Mouse (Mus musculus): ENCODE results near the gene Camkk2.

Gene Camkk2

GRCm38 (mm10) chr5:122783726-122784406 is 4.7 kb upstream of the Camkk2 start:
- in situ Hi-C loops (cut with MboI; ENCODE audit: low sequenced_read_pairs): no loop called here

GRCm38 (mm10) chr5:122782066-122782465 is 2.9 kb upstream of the Camkk2 start:
- in situ Hi-C loops (cut with MboI; ENCODE audit: low sequenced_read_pairs): no loop called here

- in situ Hi-C loops (cut with MboI; ENCODE audit: low sequenced_read_pairs): no loop called here
These were observed 1.7 kb upstream of the Camkk2 start for GRCm38 (mm10) chr5:122780791-122781432.

- in situ Hi-C loops (cut with MboI; ENCODE audit: low sequenced_read_pairs): no loop called here
These were observed 680 bp downstream of the Camkk2 start for GRCm38 (mm10) chr5:122778231-122779226.

GRCm38 (mm10) chr5:122777322-122777721 is 1.9 kb downstream of the Camkk2 start:
- in situ Hi-C loops (cut with MboI; ENCODE audit: low sequenced_read_pairs): no loop called here

DNA sequence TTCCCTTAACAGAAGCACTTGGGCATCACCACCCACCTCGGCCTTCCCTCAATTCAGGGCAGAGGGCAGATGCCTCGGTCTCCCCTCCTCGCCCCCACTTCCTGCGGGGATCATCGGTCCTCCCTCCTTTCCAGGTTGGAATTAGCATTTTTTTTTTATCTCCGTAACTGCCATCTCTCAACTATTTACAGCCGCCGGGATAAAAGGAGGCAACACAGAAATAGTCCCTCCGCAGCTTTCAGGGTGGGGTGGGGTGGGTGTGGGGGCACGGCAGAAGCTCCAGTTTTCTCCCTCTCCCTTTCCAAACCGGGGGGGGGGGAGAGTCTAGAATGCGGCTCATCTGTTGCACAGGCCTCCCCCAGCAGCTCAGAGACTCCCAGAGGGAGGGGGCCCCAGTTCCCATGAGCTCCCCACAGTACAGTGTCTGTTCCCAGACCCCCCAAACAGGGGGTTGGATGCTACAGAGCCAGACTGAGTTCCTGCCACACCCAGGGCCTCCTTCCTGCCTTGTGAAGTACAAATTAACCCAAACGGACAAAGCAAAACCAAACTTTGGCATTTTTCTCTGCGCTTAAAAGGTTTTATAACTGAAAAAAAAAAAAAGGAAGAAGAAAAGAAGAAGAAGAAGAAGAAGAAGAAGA is 3.4 kb downstream of the Camkk2 start:
- in situ Hi-C loops (cut with MboI; ENCODE audit: low sequenced_read_pairs): no loop called here

DNA sequence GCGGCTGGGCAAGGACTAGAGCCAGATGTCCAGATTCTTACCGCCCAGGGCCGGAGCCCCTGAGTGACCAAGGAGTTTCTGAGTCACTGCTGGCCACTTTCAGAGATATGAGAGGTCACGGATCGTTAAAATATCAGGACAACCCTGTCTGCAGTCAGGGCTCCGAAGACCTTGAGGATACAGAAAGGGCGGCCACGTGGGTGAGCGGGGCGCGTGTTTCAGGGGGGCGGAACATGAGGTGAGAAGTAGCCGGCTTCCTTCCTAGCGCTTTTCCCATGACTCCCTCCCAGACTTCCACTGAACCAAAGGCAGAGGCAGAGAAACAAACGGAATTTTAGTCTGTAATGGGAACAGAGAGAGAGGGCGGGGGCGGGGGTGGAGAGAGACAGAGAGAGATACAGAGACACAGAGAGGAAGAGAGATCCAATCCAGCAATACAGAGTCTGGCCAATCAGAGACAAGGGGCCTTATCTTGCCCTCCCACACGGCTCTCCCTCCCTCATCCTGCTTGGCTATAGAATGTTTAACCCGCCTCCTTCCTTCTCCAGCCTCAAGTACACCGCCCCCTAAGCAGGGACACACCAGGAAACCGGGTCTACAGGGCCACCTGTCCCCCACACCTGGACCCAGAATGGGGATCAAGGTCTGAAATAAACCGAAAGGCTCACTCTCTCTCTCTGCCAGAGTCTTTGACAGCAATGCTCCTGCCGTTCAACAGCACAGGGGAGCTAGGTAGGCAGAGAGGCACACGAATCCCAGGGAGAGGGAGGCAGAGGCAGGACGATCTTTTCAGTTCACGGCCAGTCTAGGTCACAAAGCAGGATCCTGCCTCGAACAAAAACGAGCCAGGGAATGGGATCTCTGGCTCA is 4.2 kb downstream of the Camkk2 start:
- in situ Hi-C loops (cut with MboI; ENCODE audit: low sequenced_read_pairs): no loop called here

- in situ Hi-C loops (cut with MboI; ENCODE audit: low sequenced_read_pairs): no loop called here
These were observed 5.5 kb downstream of the Camkk2 start for GRCm38 (mm10) chr5:122773756-122774155.

DNA sequence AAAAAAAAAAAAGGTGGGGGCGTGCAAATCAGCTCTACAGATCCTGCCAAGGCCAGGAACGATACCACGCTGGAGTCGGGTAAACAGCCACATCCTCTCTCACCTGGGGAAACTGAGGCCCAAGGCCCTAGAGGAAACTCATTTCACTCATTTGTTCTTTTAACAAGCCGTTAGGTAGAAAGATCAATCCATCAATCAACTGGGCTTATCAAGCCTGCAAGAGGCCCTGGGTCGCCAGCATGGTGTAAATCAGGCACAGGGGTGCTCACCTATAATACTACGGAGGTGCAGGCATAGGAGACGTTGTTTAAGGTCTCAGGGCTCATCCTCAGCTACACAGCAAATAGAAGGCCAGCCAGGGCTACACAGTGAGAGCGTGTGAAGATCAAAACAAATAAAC is 7.8 kb downstream of the Camkk2 start:
- in situ Hi-C loops (cut with MboI; ENCODE audit: low sequenced_read_pairs): no loop called here

DNA sequence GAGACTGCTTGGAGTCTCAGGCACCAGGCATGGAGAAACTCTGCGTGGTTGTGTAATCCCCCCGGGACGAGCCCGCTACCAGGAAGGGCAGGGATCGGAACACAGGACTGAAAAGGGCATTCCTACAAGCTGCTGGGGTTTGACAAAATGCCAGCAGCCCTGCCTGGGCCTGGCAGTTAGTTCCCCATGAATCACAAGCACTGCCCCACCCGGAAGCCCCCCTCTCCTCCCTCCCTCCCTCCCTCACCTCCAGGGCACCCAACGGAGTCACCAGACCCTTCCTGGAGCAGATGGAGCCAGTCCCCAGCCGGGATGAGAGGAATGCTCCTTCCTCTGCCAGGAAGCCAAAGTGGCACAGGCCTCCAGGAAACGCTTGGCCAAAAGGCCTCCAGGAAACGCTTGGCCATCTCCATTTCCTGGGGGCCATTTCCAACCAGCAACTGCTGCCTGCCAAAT is 8.4 kb downstream of the Camkk2 start:
- in situ Hi-C loops (cut with MboI; ENCODE audit: low sequenced_read_pairs): no loop called here

DNA sequence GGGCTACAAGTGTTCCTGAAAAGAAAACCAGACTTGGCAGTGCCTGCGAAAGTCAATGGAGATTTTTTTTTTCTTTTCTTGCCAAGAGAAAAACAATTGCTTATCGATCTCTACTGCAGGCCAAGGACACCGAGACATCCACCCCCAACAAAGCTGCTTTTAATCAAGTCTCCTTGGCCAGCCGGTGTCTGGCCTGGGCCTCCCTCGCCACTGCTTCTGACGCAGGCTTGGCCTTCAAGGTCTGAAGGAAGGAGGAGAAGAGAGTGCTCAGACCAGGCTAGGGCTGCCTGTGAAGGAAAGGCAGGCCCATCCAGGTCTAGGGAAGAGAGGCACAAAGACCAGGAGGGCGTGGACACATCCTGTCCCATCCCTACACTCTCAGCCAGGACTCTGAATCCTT is 8.9 kb downstream of the Camkk2 start:
- in situ Hi-C loops (cut with MboI; ENCODE audit: low sequenced_read_pairs): no loop called here

DNA sequence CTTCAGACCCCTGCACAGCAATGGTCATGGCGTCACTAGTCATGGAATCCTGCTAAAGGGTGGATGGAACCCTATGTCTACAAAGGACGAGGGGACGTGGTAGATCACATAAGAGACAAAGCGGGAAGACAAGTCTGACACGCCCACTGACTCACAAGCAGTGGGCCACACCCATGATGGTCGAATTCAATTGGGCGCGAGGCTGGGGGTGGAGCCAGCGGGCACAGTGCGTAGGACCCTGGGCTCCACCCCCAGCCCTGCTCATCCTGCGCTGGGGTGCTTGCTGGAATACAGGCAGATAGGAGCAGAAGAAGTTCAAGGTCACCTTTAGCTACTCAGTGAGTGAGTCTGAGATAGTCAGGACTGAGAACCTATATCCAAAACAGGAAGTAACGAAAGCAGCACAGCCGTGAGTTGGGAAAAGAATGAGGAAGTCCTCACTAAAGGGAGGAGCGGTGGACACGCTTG is 10.1 kb downstream of the Camkk2 start:
- in situ Hi-C loops (cut with MboI; ENCODE audit: low sequenced_read_pairs): no loop called here

DNA sequence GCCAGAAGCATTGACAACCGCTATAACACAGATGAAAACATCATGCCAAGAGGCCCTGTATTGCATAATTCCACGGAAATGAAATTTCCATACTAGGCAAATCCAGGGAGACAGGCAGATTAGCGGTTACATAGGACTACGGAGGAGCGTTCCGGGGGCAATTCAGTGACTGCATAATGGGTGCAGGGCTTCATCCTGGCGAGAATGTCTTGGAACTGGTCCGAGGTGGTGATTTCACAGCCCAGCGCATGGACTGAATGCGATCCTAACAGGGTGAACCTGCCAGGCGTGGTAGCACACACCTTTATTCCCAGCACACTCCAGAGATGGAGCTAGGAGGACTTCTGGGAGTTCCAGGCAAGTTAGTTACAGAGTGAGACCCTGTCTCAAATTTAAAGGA is 11.9 kb downstream of the Camkk2 start:
- in situ Hi-C loops (cut with MboI; ENCODE audit: low sequenced_read_pairs): no loop called here

DNA sequence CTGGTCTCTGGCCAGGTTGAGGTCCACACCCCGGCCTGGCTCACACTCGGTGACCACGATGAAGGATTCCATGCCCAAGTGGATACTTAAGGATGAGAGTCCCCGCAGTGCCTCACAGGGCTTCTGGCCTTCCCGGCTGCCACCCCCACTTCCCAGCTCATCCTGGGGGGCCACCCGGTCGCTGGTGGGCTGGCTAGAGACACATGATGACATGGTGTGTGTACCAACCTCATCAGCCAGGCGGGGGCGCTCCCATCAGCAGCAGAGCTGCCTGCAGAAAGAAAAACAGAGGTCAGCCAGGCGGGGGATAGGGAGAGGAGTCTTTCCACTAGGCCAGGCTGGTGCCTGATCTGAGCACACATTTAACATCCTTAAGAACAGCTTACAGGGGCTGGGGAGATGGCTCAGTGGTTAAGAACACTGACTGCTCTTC is 15.2 kb downstream of the Camkk2 start:
- in situ Hi-C loops (cut with MboI; ENCODE audit: low sequenced_read_pairs): no loop called here

- in situ Hi-C loops (cut with MboI; ENCODE audit: low sequenced_read_pairs): no loop called here
These were observed 15.8 kb downstream of the Camkk2 start for GRCm38 (mm10) chr5:122763271-122764031.

DNA sequence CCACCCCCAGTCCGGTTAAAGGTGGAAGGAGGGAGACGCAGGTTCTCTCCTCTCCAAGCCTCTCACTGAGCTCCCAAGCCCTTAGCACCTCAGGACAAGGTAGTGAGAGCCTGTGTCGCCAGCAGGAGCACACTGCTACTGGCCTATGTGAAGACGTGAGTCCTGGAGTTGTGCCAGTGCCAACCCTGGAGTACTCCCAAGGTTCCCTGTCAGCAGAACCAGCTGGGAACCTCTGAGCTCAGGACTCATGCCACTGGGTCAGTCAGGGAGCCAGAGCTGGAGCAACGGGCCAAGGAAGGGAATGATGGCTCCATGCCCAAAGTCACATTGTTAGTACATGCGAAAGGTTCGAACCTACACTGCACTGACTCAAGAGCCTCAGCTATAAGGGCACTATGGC is 22.5 kb downstream of the Camkk2 start:
- in situ Hi-C loops (cut with MboI; ENCODE audit: low sequenced_read_pairs): no loop called here

- in situ Hi-C loops (cut with MboI; ENCODE audit: low sequenced_read_pairs): no loop called here
These were observed 23.1 kb downstream of the Camkk2 start for GRCm38 (mm10) chr5:122756144-122756543.

DNA sequence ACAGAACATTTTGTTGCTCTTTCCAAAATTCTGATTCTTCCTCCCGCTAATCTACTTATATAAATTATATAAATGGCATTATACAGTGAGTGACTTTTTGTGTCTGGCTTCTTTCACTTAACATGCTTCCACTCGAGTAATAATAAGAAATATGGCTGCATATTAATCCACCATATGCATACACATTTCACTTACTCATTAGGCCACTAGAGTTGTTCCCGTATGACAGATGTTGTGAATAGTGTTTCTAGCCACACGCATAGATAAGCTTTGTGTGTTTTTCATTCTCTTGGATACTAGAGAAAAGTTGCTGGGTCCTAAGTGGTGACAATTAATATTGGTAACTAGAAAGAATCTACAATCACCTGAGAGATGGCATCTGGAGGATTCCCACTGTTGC is 23.6 kb downstream of the Camkk2 start:
- in situ Hi-C loops (cut with MboI; ENCODE audit: low sequenced_read_pairs): no loop called here

DNA sequence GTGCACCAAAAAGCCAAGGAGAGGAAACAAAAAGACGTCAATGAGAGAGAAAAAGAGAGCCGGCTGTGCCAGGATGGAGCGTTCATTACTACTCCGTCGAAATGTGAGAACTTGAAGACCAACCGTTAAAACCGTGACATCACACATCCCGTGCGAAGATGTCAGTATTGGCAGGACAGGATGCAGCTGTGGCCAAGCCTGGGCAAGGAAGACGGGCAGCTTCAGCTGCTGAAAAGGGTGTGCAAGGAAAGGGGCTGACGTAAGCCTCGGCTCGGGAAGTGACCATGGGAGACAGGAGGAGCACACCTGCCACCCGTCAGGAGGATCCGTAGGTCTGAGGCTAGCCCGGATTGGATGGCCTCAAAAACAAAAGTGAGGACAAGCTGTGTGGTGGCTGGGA is 24.7 kb downstream of the Camkk2 start:
- in situ Hi-C loops (cut with MboI; ENCODE audit: low sequenced_read_pairs): no loop called here

Data from CH12F3 (cell line).